Mouse (Mus musculus): ENCODE data around the gene R3hdm1. TPM values are rescaled to one million over a fixed set of nuclear protein-coding genes. Genes with fewer than 3 reads are reported as not detected.
"Not testable (repeated sequence)": the region's sequence is repeated elsewhere in the genome, so short reads cannot be mapped to it uniquely, and the experiment has no call there.

Gene R3hdm1
- polyA plus RNA-seq, 1 experiment from 2014 or later = 74.4 TPM

DNA sequence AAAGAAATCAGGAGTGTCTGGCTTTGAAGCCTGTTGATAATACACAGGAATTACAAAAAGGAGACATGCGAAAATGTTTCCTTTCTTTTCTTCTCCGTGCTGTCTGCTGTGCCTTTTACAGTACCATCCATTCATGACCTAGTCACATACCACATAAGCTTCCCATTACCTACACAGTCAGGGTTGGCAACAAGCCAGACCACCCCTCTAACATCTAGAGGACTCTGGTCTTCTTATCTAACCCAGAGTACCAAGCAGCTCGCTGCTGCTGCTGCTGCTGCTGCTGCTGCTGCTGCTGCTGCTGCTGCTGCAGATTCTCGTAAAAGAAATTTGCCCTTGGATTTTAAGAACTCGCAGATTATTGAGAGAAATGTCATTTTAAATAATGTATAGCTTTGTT is 110.2 kb downstream of the R3hdm1 start:
- Histone ChIP-seq H3K27ac (ENCODE audit: low read depth) (no peak overlapping the region), H3K27me3 (ENCODE audit: insufficient read depth, low read length) (no peaks in the 10 kb centered on the region), H3K36me3 (ENCODE audit: insufficient read depth) (peaks cover 48% of the 10 kb centered on the region), H3K9ac (no peak overlapping the region), H3K9me3 (ENCODE audit: low read depth, low read length) (no peaks in the 10 kb centered on the region), H3K4me2 (no peak overlapping the region), H3K4me3 (ENCODE audit: low read depth, low read length) (no peak overlapping the region), H3K4me1 (ENCODE audit: insufficient read depth) (no peaks in the 10 kb centered on the region)
- ATAC-seq (ENCODE audit: insufficient read depth) (no peak), DNase-seq (peak; percentile 35)
- TF ChIP-seq CTCF (IDR thresholded peaks at IDR 0.05; ENCODE audit: low read depth) = no peak
- WGBS = 76% methylated on average over 5 of the region's 5 CpGs

DNA sequence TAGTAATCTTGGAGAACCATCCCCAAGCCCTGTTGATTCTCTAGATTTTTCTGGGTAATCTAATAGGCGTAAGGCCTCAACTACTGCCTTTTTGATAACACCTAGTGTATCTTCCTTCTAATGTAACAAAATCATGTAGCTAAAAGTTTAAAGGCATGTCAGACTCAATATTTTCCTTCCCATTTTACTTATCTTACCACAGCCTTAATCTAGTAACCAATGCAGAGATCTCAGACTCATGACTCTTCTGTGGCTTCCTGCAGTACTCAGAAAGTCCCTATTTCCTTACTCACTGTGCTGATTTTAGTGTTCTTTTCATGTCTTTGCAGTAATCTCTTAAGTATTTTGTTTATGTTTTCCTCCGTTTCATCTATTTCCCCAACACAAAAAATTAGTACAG is 118.8 kb downstream of the R3hdm1 start:
- no peaks in the 10 kb centered on the region for H3K4me1 ChIP-seq (ENCODE audit: insufficient read depth)
- H3K27ac ChIP-seq (ENCODE audit: low read depth) = no peak overlapping the region
- no peaks in the 10 kb centered on the region for H3K27me3 ChIP-seq (ENCODE audit: insufficient read depth, low read length)
- TF ChIP-seq CTCF (IDR thresholded peaks at IDR 0.05; ENCODE audit: low read depth) = no peak
- ATAC-seq (ENCODE audit: insufficient read depth) = no peak
- DNase-seq = no peak
- no peak overlapping the region for H3K4me3 ChIP-seq (ENCODE audit: low read depth, low read length)
- H3K9me3 ChIP-seq (ENCODE audit: low read depth, low read length) = no peaks in the 10 kb centered on the region
- WGBS = 92% methylated on average over 2 of the region's 2 CpGs
- H3K36me3 ChIP-seq (ENCODE audit: insufficient read depth) = peaks cover 42% of the 10 kb centered on the region
- H3K9ac ChIP-seq = no peak overlapping the region
- no peak overlapping the region for H3K4me2 ChIP-seq

DNA sequence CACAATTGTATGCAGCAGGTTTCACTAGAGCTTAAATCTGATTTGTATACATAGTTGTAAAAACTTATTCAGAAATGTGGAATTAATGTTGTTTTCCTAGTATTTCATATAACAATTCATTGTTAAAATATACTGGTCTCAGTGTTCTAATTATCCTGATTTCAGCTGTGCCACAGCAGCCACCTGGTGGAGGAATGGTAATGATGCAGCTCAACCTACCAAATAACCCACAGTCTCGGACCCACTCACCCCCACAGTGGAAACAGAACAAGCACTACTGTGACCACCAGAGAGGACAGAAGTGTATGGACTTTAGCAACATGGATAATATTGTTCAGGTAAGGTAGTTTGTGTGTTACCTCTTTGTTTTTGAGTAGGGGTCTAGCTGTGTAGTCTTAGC is 120.2 kb downstream of the R3hdm1 start:
- TF ChIP-seq CTCF (IDR thresholded peaks at IDR 0.05; ENCODE audit: low read depth) = peak; percentile 50
- H3K27me3 ChIP-seq (ENCODE audit: insufficient read depth, low read length) = no peaks in the 10 kb centered on the region
- ATAC-seq (ENCODE audit: insufficient read depth) (no peak), DNase-seq (peak; percentile 13)
- 73% methylated on average over 1 of the region's 1 CpGs for WGBS
- H3K36me3 ChIP-seq (ENCODE audit: insufficient read depth) = peaks cover 41% of the 10 kb centered on the region
- H3K27ac ChIP-seq (ENCODE audit: low read depth) = no peak overlapping the region
- H3K4me3 ChIP-seq (ENCODE audit: low read depth, low read length) = no peak overlapping the region
- H3K9me3 ChIP-seq (ENCODE audit: low read depth, low read length) = no peaks in the 10 kb centered on the region
- no peak overlapping the region for H3K9ac ChIP-seq
- H3K4me1 ChIP-seq (ENCODE audit: insufficient read depth) = no peaks in the 10 kb centered on the region
- no peak overlapping the region for H3K4me2 ChIP-seq

DNA sequence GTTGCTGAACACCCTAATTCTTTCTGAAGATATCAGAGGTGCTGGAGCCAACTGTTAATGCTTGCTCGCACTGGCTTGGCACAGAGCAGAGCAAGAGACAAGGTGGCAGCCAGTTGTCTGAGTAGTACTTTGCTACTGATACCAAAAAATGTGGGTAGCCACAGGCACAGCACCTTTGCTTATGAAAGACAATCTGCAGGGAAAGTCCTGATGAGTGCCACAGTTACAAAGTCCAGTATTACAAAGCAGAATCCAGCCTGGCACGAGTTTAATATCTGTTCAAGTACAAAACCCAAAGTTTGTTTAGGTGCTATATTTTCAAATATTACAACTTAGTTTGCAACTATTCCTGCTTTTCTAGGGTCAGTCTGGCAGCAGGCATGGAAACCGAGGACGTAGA is 132.1 kb downstream of the R3hdm1 start:
- Histone ChIP-seq H3K4me3 (ENCODE audit: low read depth, low read length) (no peak overlapping the region), H3K27ac (ENCODE audit: low read depth) (no peak overlapping the region), H3K4me1 (ENCODE audit: insufficient read depth) (no peaks in the 10 kb centered on the region), H3K9ac (no peak overlapping the region), H3K4me2 (no peak overlapping the region), H3K9me3 (ENCODE audit: low read depth, low read length) (no peaks in the 10 kb centered on the region), H3K36me3 (ENCODE audit: insufficient read depth) (peaks cover 52% of the 10 kb centered on the region), H3K27me3 (ENCODE audit: insufficient read depth, low read length) (no peaks in the 10 kb centered on the region)
- TF ChIP-seq CTCF (IDR thresholded peaks at IDR 0.05; ENCODE audit: low read depth) = no peak
- DNase-seq (no peak), ATAC-seq (ENCODE audit: insufficient read depth) (no peak)
- WGBS = 92% methylated on average over 4 of the region's 4 CpGs

DNA sequence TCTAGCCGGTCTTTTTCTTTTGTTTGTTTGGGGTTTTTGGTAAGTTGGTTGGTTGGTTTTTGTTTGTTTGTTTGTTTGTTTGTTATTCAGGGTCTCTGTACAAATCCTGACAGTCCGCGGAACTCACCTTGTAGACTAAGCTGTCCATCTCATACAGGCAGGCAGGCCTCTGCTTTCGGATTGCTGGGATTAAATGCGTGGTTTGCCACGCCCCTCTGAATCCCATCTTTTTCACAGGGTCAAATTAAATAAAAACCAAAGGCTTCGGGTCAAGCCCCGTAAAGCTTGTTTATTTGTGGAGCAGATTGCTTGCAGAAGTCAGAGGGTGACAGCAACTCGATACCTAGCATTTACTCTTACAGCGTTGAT is 140.5 kb downstream of the R3hdm1 start, which contains the start of gene Ubxn4:
Ubxn4 (plus strand) TSS at position 338 of the 369 bp plus-strand sequence.
- Histone ChIP-seq H3K4me1 (ENCODE audit: insufficient read depth) (no peaks in the 10 kb centered on the region), H3K27ac (ENCODE audit: low read depth) (peak within 1 kb of the TSS; percentile 86), H3K4me2 (peak within 1 kb of the TSS; percentile 87), H3K27me3 (ENCODE audit: insufficient read depth, low read length) (no peaks in the 10 kb centered on the region), H3K9me3 (ENCODE audit: low read depth, low read length) (no peaks in the 10 kb centered on the region), H3K36me3 (ENCODE audit: insufficient read depth) (no peaks in the 10 kb centered on the region), H3K4me3 (ENCODE audit: low read depth, low read length) (peak within 1 kb of the TSS; percentile 76), H3K9ac (peak within 1 kb of the TSS; percentile 80)
- ATAC-seq (ENCODE audit: insufficient read depth) (peak; percentile 63), DNase-seq (no peak)
- 8% methylated on average over 10 of the region's 10 CpGs for WGBS
- TF ChIP-seq CTCF (IDR thresholded peaks at IDR 0.05; ENCODE audit: low read depth) = no peak

DNA sequence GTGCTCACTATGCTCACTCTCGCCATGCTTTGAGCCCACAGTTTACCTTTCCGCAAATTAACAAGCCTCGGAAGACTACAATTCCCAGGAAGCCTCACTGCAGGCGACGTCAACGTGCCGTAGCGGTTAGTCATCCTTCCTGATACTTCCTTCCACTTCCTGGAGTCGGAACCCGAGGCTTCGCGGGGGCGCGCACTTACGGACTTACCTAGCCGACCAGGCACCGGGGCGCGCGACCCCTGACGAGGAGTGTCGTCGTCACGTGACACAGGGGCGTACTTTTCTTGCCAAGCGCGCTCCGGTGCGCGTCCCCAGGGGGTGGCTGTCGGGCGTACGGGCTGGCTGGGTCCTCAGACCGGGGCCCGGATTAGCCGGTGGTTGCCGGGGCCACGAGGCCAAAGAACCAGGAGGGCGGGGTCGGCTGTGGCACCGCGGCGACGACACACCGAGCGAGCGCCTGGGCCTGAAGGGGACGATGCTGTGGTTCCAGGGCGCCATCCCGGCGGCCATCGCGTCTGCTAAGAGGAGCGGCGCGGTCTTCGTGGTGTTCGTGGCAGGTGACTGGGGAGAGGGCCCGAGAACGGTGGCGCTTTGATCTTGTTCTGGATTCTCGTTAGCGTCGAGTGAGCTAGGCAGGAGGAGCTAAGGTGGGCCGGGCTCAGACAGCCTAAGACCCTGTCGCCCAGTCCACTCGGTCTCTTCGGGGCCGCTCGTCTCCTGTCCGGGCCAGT is 141.1 kb downstream of the R3hdm1 start:
- H3K36me3 ChIP-seq (ENCODE audit: insufficient read depth) = no peaks in the 10 kb centered on the region
- DNase-seq (peak; percentile 98), ATAC-seq (ENCODE audit: insufficient read depth) (peak; percentile 94)
- H3K9me3 ChIP-seq (ENCODE audit: low read depth, low read length) = no peaks in the 10 kb centered on the region
- H3K4me1 ChIP-seq (ENCODE audit: insufficient read depth) = no peaks in the 10 kb centered on the region
- no peak for TF ChIP-seq CTCF (IDR thresholded peaks at IDR 0.05; ENCODE audit: low read depth)
- peak overlapping the region; percentile 86 for H3K27ac ChIP-seq (ENCODE audit: low read depth)
- no peaks in the 10 kb centered on the region for H3K27me3 ChIP-seq (ENCODE audit: insufficient read depth, low read length)
- H3K4me2 ChIP-seq = peak overlapping the region; percentile 87
- peak overlapping the region; percentile 80 for H3K9ac ChIP-seq
- under 1% methylated on average over 71 of the region's 71 CpGs for WGBS
- peak overlapping the region; percentile 76 for H3K4me3 ChIP-seq (ENCODE audit: low read depth, low read length)

DNA sequence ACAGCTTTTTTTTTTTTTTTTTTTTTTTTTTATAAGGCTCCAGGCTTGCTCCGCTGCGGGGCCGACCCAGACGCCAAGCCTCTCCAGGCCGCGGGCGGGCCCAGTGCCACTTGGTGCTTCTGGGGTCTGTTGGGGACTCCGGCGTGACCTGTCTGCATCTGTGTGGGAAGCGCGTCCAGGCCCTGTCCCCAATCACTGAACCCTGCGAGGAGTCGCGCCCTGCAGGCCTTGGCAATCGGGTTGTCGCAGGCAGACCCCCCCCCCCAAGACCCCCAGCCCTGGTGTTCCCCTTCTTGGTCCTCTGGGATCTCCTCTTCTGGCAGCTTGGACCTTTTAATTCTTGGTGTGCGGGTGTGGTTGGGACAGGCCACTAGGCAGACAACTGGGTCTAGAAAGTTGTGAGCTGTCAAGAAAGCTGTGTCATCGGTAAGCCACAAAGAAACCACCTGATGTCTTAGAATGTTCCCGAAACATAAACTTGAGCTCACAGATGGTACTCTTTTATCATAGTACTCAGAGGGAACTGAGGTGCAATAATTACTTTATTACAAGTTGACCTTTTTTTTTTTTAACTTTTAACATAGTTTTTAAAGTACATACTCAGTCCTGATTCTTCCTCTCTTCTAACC is 141.7 kb downstream of the R3hdm1 start:
- ATAC-seq (ENCODE audit: insufficient read depth) (peak; percentile 47), DNase-seq (peak; percentile 48)
- Histone ChIP-seq H3K27ac (ENCODE audit: low read depth) (peak overlapping the region; percentile 86), H3K9ac (peak overlapping the region; percentile 80), H3K4me3 (ENCODE audit: low read depth, low read length) (peak overlapping the region; percentile 76), H3K9me3 (ENCODE audit: low read depth, low read length) (no peaks in the 10 kb centered on the region), H3K27me3 (ENCODE audit: insufficient read depth, low read length) (no peaks in the 10 kb centered on the region), H3K4me1 (ENCODE audit: insufficient read depth) (no peaks in the 10 kb centered on the region), H3K36me3 (ENCODE audit: insufficient read depth) (no peaks in the 10 kb centered on the region), H3K4me2 (peak overlapping the region; percentile 87)
- WGBS = 2% methylated on average over 19 of the region's 19 CpGs
- no peak for TF ChIP-seq CTCF (IDR thresholded peaks at IDR 0.05; ENCODE audit: low read depth)

DNA sequence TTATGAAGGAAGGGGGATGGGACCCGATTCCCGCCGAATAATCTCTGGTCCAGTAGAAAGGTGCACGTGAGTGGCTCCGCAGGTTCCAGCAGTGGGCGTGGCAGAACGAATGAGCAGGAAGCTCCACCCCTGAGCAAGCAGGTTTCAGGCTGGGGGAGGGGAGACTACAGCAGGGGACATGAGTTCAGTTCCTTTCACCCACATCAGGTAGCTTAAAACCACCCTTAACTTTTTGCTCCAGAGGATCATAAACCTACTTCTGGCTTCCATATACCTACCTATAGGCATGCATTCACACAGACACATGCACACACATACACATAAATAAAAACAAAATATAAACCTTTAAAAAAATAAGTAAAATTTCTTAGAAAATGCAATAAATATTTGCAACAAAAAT is 164.0 kb downstream of the R3hdm1 start:
- not testable (repeated sequence) for H3K4me3 ChIP-seq (ENCODE audit: low read depth, low read length); H3K27me3 ChIP-seq (ENCODE audit: insufficient read depth, low read length); H3K4me1 ChIP-seq (ENCODE audit: insufficient read depth); H3K9me3 ChIP-seq (ENCODE audit: low read depth, low read length); DNase-seq; H3K27ac ChIP-seq (ENCODE audit: low read depth); H3K4me2 ChIP-seq; H3K9ac ChIP-seq; ATAC-seq (ENCODE audit: insufficient read depth)
- H3K36me3 ChIP-seq (ENCODE audit: insufficient read depth) = peaks cover 81% of the 10 kb centered on the region
- 76% methylated on average over 7 of the region's 7 CpGs for WGBS
